In the genomic region with DNA sequence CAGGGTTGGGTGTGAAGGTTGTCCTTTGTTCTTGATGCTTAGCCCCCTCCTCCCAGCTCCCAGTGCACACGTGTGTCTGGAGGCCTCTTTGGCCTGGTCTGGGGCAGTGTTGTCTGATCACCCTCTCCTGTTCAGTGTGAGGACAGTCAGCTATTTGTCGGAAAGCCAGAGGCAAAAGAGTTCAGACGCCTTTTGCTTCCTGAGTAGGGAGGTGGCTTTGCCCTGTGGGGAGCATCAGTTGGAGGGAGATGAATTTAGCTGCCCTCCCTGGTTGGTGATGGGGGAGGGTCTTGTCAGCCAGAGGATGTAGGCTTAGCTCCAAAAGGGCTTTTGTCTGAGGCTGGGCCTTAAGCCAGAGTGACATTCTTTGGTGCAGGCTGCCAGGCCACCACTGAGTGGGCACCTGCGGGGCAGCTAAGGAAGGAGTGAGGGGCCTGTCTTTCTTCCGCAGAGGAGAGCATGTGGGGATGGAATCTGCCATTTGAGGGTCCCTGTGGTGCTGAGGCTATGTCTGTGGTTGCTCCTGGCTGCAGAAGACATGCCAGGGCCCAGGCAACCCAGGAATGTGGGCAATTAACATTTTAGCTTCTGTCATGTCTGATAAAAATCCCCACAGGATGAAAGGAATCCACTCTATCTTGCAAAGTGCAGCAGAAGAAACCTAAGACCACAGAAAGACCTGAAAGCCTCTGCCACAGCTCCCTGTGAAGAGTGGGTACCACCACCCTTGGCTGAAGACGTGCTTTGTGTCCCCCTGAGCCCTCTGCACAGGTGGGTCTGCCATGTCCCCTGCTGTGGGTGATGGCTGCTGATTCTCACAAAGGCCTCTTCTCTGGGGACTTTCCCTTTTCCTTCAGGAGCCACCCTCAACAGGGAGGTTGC, we compare ENCODE assay signal across 8 mouse cellular contexts.
A peak's percentile ranks its signal among the peaks of the same experiment; 100 is the strongest.
DNase-seq lines count a peak whose midpoint lies in the region; ATAC-seq and TF ChIP-seq lines count a peak whose summit lies in the region.

No protein-coding gene starts in this region.

- peak overlapping the region; percentile 60; the same call in 1 of the 2 replicates for H3K27ac ChIP-seq in hindbrain, embryonic 14.5 days
- no peak overlapping the region for H3K27ac ChIP-seq in stomach, embryonic 15.5 days
- no peak overlapping the region for H3K27ac ChIP-seq in kidney, adult 2 months (ENCODE audit: insufficient read depth, low read depth, low read length)

- no peak for TF ChIP-seq CTCF in kidney, adult 2 months (conservative IDR thresholded peaks at IDR 0.05; ENCODE audit: insufficient read depth, insufficient read length, low read depth, low read length)

- no peak overlapping the region for H3K9ac ChIP-seq in hindbrain, embryonic 14.5 days
- H3K9ac ChIP-seq in stomach, embryonic 15.5 days = no peak overlapping the region

- TF ChIP-seq POLR2A in kidney, adult 2 months (IDR thresholded peaks at IDR 0.05; ENCODE audit: low read depth, low read length) = no peak

- 15% methylated on average over 6 of the region's 6 CpGs for WGBS in hindbrain, embryonic 14.5 days
- whole genome bisulfite sequencing in stomach, embryonic 15.5 days = 38% methylated on average over 6 of the region's 6 CpGs
- WGBS in kidney, adult 2 months = 71% methylated on average over 6 of the region's 6 CpGs

- ATAC-seq in hindbrain, embryonic 14.5 days (ENCODE audit: low FRiP score) = peak; percentile 91
- ATAC-seq in stomach, embryonic 15.5 days (ENCODE audit: insufficient read depth, low FRiP score, low read depth) = peak; percentile 27; the same call in 1 of the 2 replicates

- peak; percentile 21 to 50 for DNase-seq in lung, postnatal 4 days
- no peak for DNase-seq in lung, postnatal 10 days
- DNase-seq in cerebellum, postnatal 36 days = peak; percentile 68 to 71
- DNase-seq in hindbrain, embryonic 14.5 days (ENCODE audit: low spot score) = peak; percentile 76
- no peak for DNase-seq in adrenal gland, postnatal 36 days
- no peak for DNase-seq in kidney, adult 2 months
- no peak for DNase-seq in urinary bladder, postnatal 25 days (ENCODE audit: low spot score)

- H3K4me1 ChIP-seq in hindbrain, embryonic 14.5 days (replicated peaks; ENCODE audit: control insufficient read depth, insufficient read depth, low read length) = peaks cover 11% of the 10 kb centered on the region; the same call in 1 of the 2 replicates
- no peaks in the 10 kb centered on the region for H3K4me1 ChIP-seq in stomach, embryonic 15.5 days
- no peaks in the 10 kb centered on the region for H3K4me1 ChIP-seq in kidney, adult 2 months (ENCODE audit: control insufficient read depth, insufficient read depth, low read length)

- H3K4me2 ChIP-seq in hindbrain, embryonic 14.5 days (replicated peaks) = no peak overlapping the region
- no peak overlapping the region for H3K4me2 ChIP-seq in stomach, embryonic 15.5 days

- no peaks in the 10 kb centered on the region for H3K27me3 ChIP-seq in hindbrain, embryonic 14.5 days (ENCODE audit: control insufficient read depth, insufficient read depth, low read length)
- H3K27me3 ChIP-seq in stomach, embryonic 15.5 days (replicated peaks) = no peaks in the 10 kb centered on the region
- no peaks in the 10 kb centered on the region for H3K27me3 ChIP-seq in kidney, adult 2 months (replicated peaks; ENCODE audit: control insufficient read depth, insufficient read depth, low read length)

- H3K9me3 ChIP-seq in hindbrain, embryonic 14.5 days (ENCODE audit: control insufficient read depth, low read length) = no peaks in the 10 kb centered on the region
- no peaks in the 10 kb centered on the region for H3K9me3 ChIP-seq in stomach, embryonic 15.5 days

- no peaks in the 10 kb centered on the region for H3K36me3 ChIP-seq in hindbrain, embryonic 14.5 days (replicated peaks; ENCODE audit: control insufficient read depth, insufficient read depth)
- no peaks in the 10 kb centered on the region for H3K36me3 ChIP-seq in stomach, embryonic 15.5 days
- no peaks in the 10 kb centered on the region for H3K36me3 ChIP-seq in kidney, adult 2 months (ENCODE audit: control insufficient read depth, insufficient read depth, low read length)

- no peak overlapping the region for H3K4me3 ChIP-seq in hindbrain, embryonic 14.5 days (replicated peaks; ENCODE audit: low read length)
- H3K4me3 ChIP-seq in stomach, embryonic 15.5 days (replicated peaks) = no peak overlapping the region
- no peak overlapping the region for H3K4me3 ChIP-seq in kidney, adult 2 months (ENCODE audit: insufficient read depth, low read depth, low read length)

Comparison
In these comparisons a context has a peak if more than half of its experiments do, and no peak if none do; other contexts are left out.
1. DNase-seq: peak in lung, postnatal 4 days (2 of 2), cerebellum, postnatal 36 days (2 of 2) and hindbrain, embryonic 14.5 days (single experiment); none in lung, postnatal 10 days (single experiment), adrenal gland, postnatal 36 days (0 of 2), kidney, adult 2 months (single experiment) and urinary bladder, postnatal 25 days (single experiment).